Mouse (Mus musculus): ENCODE results near the gene Hspb9. TPM values are rescaled to one million over a fixed set of nuclear protein-coding genes. Genes with fewer than 3 reads are reported as not detected.
A peak's percentile ranks its signal among the peaks of the same experiment; 100 is the strongest.

Hspb9 gene
- polyA plus RNA-seq, 1 experiment from 2014 or later, result not detected

GRCm38 (mm10) chr11:100709201-100709810 is 4.3 kb upstream of the Hspb9 start:
- WGBS, result 93% methylated on average over 9 of the region's 9 CpGs
- peaks cover 8% of the 10 kb centered on the region for H3K4me1 ChIP-seq (ENCODE audit: control insufficient read depth, insufficient read depth, low read length)
- ATAC-seq (replicated peaks; ENCODE audit: insufficient number of reproducible peaks, low FRiP score, low TSS enrichment, low read depth), result no peak

GRCm38 (mm10) chr11:100710528-100710927 is 3.1 kb upstream of the Hspb9 start:
- Histone ChIP-seq H3K9me3 (replicated peaks; ENCODE audit: control insufficient read depth, low read length) (no peaks in the 10 kb centered on the region), H3K9ac (replicated peaks; ENCODE audit: low read length) (no peak overlapping the region), H3K4me1 (ENCODE audit: control insufficient read depth, insufficient read depth, low read length) (peaks cover 9% of the 10 kb centered on the region), H3K4me3 (ENCODE audit: low read depth, low read length) (no peak overlapping the region), H3K4me2 (ENCODE audit: low read depth, low read length) (no peak overlapping the region), H3K36me3 (replicated peaks; ENCODE audit: control insufficient read depth, insufficient read depth, low read depth, low read length) (no peaks in the 10 kb centered on the region; the same call in none of the 2 replicates), H3K27ac (replicated peaks; ENCODE audit: low read depth, low read length) (no peak overlapping the region), H3K27me3 (ENCODE audit: control insufficient read depth, insufficient read depth, low read length) (no peaks in the 10 kb centered on the region)
- 90% methylated on average over 15 of the region's 15 CpGs for WGBS
- no peak for ATAC-seq (replicated peaks; ENCODE audit: insufficient number of reproducible peaks, low FRiP score, low TSS enrichment, low read depth)
- DNase-seq (ENCODE audit: low spot score), result no peak

More at GRCm38 (mm10) chr11:100709201-100709810, 4.3 kb upstream of the Hspb9 start:
- Histone ChIP-seq H3K9me3 (replicated peaks; ENCODE audit: control insufficient read depth, low read length) (no peaks in the 10 kb centered on the region), H3K36me3 (replicated peaks; ENCODE audit: control insufficient read depth, insufficient read depth, low read depth, low read length) (no peaks in the 10 kb centered on the region; the same call in none of the 2 replicates), H3K4me2 (ENCODE audit: low read depth, low read length) (no peak overlapping the region), H3K9ac (replicated peaks; ENCODE audit: low read length) (no peak overlapping the region), H3K27ac (replicated peaks; ENCODE audit: low read depth, low read length) (no peak overlapping the region), H3K4me3 (ENCODE audit: low read depth, low read length) (no peak overlapping the region), H3K27me3 (ENCODE audit: control insufficient read depth, insufficient read depth, low read length) (no peaks in the 10 kb centered on the region)
- DNase-seq (ENCODE audit: low spot score), result no peak

DNA sequence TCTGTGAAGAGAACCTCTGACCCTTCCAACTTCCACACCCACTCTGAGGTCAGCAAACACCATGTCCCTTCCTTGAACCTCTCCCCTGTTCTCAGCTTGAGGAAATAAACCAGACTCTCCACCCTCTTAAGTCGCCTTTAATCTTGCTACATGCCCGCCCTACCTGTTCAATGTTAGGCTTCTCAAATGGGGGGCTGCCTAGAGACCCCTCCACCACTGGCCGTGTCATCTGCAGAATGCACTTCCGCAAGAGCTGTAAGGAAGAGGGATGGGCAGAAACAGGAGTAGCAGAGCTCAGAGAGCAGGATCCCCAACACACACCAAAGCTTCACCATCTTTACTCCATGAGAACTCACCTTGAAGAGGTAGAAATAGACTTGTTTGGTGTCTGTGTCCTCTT is 2.7 kb upstream of the Hspb9 start:
- Histone ChIP-seq H3K9ac (replicated peaks; ENCODE audit: low read length) (no peak overlapping the region), H3K4me3 (ENCODE audit: low read depth, low read length) (no peak overlapping the region), H3K27me3 (ENCODE audit: control insufficient read depth, insufficient read depth, low read length) (no peaks in the 10 kb centered on the region), H3K4me1 (ENCODE audit: control insufficient read depth, insufficient read depth, low read length) (peaks cover 9% of the 10 kb centered on the region), H3K27ac (replicated peaks; ENCODE audit: low read depth, low read length) (no peak overlapping the region), H3K36me3 (replicated peaks; ENCODE audit: control insufficient read depth, insufficient read depth, low read depth, low read length) (no peaks in the 10 kb centered on the region; the same call in none of the 2 replicates), H3K4me2 (ENCODE audit: low read depth, low read length) (no peak overlapping the region), H3K9me3 (replicated peaks; ENCODE audit: control insufficient read depth, low read length) (no peaks in the 10 kb centered on the region)
- no peak for ATAC-seq (replicated peaks; ENCODE audit: insufficient number of reproducible peaks, low FRiP score, low TSS enrichment, low read depth)
- 89% methylated on average over 4 of the region's 4 CpGs for WGBS
- no peak for DNase-seq (ENCODE audit: low spot score)

- ATAC-seq (replicated peaks; ENCODE audit: insufficient number of reproducible peaks, low FRiP score, low TSS enrichment, low read depth) (peak; percentile 85), DNase-seq (ENCODE audit: low spot score) (peak; percentile 93)
- peak within 1 kb of the TSS; percentile 97 for H3K9ac ChIP-seq (replicated peaks; ENCODE audit: low read length)
- H3K4me2 ChIP-seq (ENCODE audit: low read depth, low read length), result peak within 1 kb of the TSS; percentile 81
- H3K4me3 ChIP-seq (ENCODE audit: low read depth, low read length), result peak within 1 kb of the TSS; percentile 89
- 2% methylated on average over 48 of the region's 48 CpGs for WGBS
- peaks cover 3% of the 10 kb centered on the region for H3K36me3 ChIP-seq (replicated peaks; ENCODE audit: control insufficient read depth, insufficient read depth, low read depth, low read length)
- H3K9me3 ChIP-seq (replicated peaks; ENCODE audit: control insufficient read depth, low read length), result no peaks in the 10 kb centered on the region
- H3K27me3 ChIP-seq (ENCODE audit: control insufficient read depth, insufficient read depth, low read length), result no peaks in the 10 kb centered on the region
- peaks cover 9% of the 10 kb centered on the region for H3K4me1 ChIP-seq (ENCODE audit: control insufficient read depth, insufficient read depth, low read length)
- H3K27ac ChIP-seq (replicated peaks; ENCODE audit: low read depth, low read length), result peak within 1 kb of the TSS; percentile 88
Observed at GRCm38 (mm10) chr11:100711783-100712615, 1.7 kb upstream of the Hspb9 start, which contains the start of gene Kat2a. Gene Kat2a, minus strand, starts transcription at chr11:100712465.

GRCm38 (mm10) chr11:100713174-100713573 is 476 bp upstream of the Hspb9 start:
- H3K4me3 ChIP-seq (ENCODE audit: low read depth, low read length), result no peak overlapping the region; the same call in 1 of the 2 replicates
- 43% methylated on average over 4 of the region's 4 CpGs for WGBS
- DNase-seq (ENCODE audit: low spot score), result no peak
- H3K36me3 ChIP-seq (replicated peaks; ENCODE audit: control insufficient read depth, insufficient read depth, low read depth, low read length), result peaks cover 7% of the 10 kb centered on the region
- ATAC-seq (replicated peaks; ENCODE audit: insufficient number of reproducible peaks, low FRiP score, low TSS enrichment, low read depth), result no peak
- H3K9ac ChIP-seq (replicated peaks; ENCODE audit: low read length), result no peak overlapping the region; the same call in 1 of the 2 replicates
- H3K4me2 ChIP-seq (ENCODE audit: low read depth, low read length), result peak overlapping the region; percentile 37
- no peaks in the 10 kb centered on the region for H3K9me3 ChIP-seq (replicated peaks; ENCODE audit: control insufficient read depth, low read length)
- peaks cover 9% of the 10 kb centered on the region for H3K4me1 ChIP-seq (ENCODE audit: control insufficient read depth, insufficient read depth, low read length)
- H3K27ac ChIP-seq (replicated peaks; ENCODE audit: low read depth, low read length), result no peak overlapping the region
- H3K27me3 ChIP-seq (ENCODE audit: control insufficient read depth, insufficient read depth, low read length), result no peaks in the 10 kb centered on the region

DNA sequence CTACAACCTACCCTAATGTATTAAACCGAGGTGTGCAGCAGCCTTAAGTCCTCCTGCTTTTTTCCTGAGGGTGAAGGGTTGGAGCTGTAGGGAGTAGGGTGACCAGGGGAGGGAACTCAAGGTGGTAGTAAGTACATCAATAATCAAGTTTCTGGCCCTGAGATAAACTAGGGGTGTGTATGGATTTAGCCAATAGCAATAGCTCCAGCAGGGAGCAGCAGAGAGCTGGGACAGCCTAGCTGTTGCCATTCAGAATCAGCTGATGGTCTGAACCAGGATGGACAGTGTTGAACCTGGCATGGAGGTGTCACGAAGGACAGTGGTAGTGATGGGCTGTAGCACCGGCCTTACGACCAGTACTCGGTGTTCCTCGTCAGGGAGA is 875 bp downstream of the Hspb9 start:
- H3K4me3 ChIP-seq (ENCODE audit: low read depth, low read length), result no peak overlapping the region
- no peak overlapping the region; the same call in 1 of the 2 replicates for H3K27ac ChIP-seq (replicated peaks; ENCODE audit: low read depth, low read length)
- peaks cover 7% of the 10 kb centered on the region for H3K36me3 ChIP-seq (replicated peaks; ENCODE audit: control insufficient read depth, insufficient read depth, low read depth, low read length)
- peak overlapping the region; percentile 59 for H3K9ac ChIP-seq (replicated peaks; ENCODE audit: low read length)
- H3K4me1 ChIP-seq (ENCODE audit: control insufficient read depth, insufficient read depth, low read length), result peaks cover 9% of the 10 kb centered on the region
- ATAC-seq (replicated peaks; ENCODE audit: insufficient number of reproducible peaks, low FRiP score, low TSS enrichment, low read depth) (no peak; the same call in 1 of the 2 replicates), DNase-seq (ENCODE audit: low spot score) (peak; percentile 85)
- H3K4me2 ChIP-seq (ENCODE audit: low read depth, low read length), result peak overlapping the region; percentile 37
- no peaks in the 10 kb centered on the region for H3K9me3 ChIP-seq (replicated peaks; ENCODE audit: control insufficient read depth, low read length)
- no peaks in the 10 kb centered on the region for H3K27me3 ChIP-seq (ENCODE audit: control insufficient read depth, insufficient read depth, low read length)
- 44% methylated on average over 6 of the region's 6 CpGs for WGBS

GRCm38 (mm10) chr11:100714948-100715347 is 1.3 kb downstream of the Hspb9 start:
- no peak for ATAC-seq (replicated peaks; ENCODE audit: insufficient number of reproducible peaks, low FRiP score, low TSS enrichment, low read depth)
- peaks cover 7% of the 10 kb centered on the region for H3K36me3 ChIP-seq (replicated peaks; ENCODE audit: control insufficient read depth, insufficient read depth, low read depth, low read length)
- no peaks in the 10 kb centered on the region for H3K27me3 ChIP-seq (ENCODE audit: control insufficient read depth, insufficient read depth, low read length)
- H3K9ac ChIP-seq (replicated peaks; ENCODE audit: low read length), result no peak overlapping the region
- no peak overlapping the region for H3K4me2 ChIP-seq (ENCODE audit: low read depth, low read length)
- no peak overlapping the region for H3K27ac ChIP-seq (replicated peaks; ENCODE audit: low read depth, low read length)
- H3K4me3 ChIP-seq (ENCODE audit: low read depth, low read length), result no peak overlapping the region
- peaks cover 9% of the 10 kb centered on the region for H3K4me1 ChIP-seq (ENCODE audit: control insufficient read depth, insufficient read depth, low read length)
- no peaks in the 10 kb centered on the region for H3K9me3 ChIP-seq (replicated peaks; ENCODE audit: control insufficient read depth, low read length)
- 86% methylated on average over 6 of the region's 6 CpGs for WGBS
- DNase-seq (ENCODE audit: low spot score), result no peak

- Histone ChIP-seq H3K36me3 (replicated peaks; ENCODE audit: control insufficient read depth, insufficient read depth, low read depth, low read length) (peaks cover 7% of the 10 kb centered on the region), H3K9me3 (replicated peaks; ENCODE audit: control insufficient read depth, low read length) (no peaks in the 10 kb centered on the region), H3K27me3 (ENCODE audit: control insufficient read depth, insufficient read depth, low read length) (no peaks in the 10 kb centered on the region), H3K27ac (replicated peaks; ENCODE audit: low read depth, low read length) (no peak overlapping the region), H3K9ac (replicated peaks; ENCODE audit: low read length) (no peak overlapping the region), H3K4me2 (ENCODE audit: low read depth, low read length) (no peak overlapping the region), H3K4me1 (ENCODE audit: control insufficient read depth, insufficient read depth, low read length) (peaks cover 9% of the 10 kb centered on the region), H3K4me3 (ENCODE audit: low read depth, low read length) (no peak overlapping the region)
- DNase-seq (ENCODE audit: low spot score) (no peak), ATAC-seq (replicated peaks; ENCODE audit: insufficient number of reproducible peaks, low FRiP score, low TSS enrichment, low read depth) (no peak)
- 91% methylated on average over 3 of the region's 3 CpGs for WGBS
Observed at GRCm38 (mm10) chr11:100716649-100717048, 3.0 kb downstream of the Hspb9 start.
